7 mouse cellular contexts compared by ENCODE assay signal in genomic region chr10:7954627-7954988, GRCm38 (mm10). TPM values are rescaled to one million over a fixed set of nuclear protein-coding genes. Genes with fewer than 3 reads are reported as not detected.
DNase-seq lines count a peak whose midpoint lies in the region; ATAC-seq and TF ChIP-seq lines count a peak whose summit lies in the region.

No protein-coding gene starts in this region.

- 2% methylated on average over 5 of the region's 5 CpGs for WGBS in lung, embryonic 15.5 days
- whole genome bisulfite sequencing in hindbrain, embryonic 11.5 days: 3% methylated on average over 5 of the region's 5 CpGs
- 0% methylated on average over 5 of the region's 5 CpGs for WGBS in midbrain, embryonic 14.5 days

- H3K4me3 ChIP-seq in lung, embryonic 15.5 days: peak overlapping the region; percentile 91
- H3K4me3 ChIP-seq in cortical plate, adult 2 months (ENCODE audit: insufficient read depth, low read length): peak overlapping the region; percentile 87
- peak overlapping the region; percentile 99 for H3K4me3 ChIP-seq in hindbrain, embryonic 11.5 days (ENCODE audit: low read depth, low read length)
- peak overlapping the region; percentile 94 for H3K4me3 ChIP-seq in midbrain, embryonic 14.5 days (replicated peaks; ENCODE audit: low read depth, low read length)

- no peaks in the 10 kb centered on the region for H3K9me3 ChIP-seq in lung, embryonic 15.5 days
- H3K9me3 ChIP-seq in hindbrain, embryonic 11.5 days (ENCODE audit: control insufficient read depth, low read length): no peaks in the 10 kb centered on the region
- no peaks in the 10 kb centered on the region for H3K9me3 ChIP-seq in midbrain, embryonic 14.5 days (ENCODE audit: control insufficient read depth, low read length)

- ATAC-seq in lung, embryonic 15.5 days (ENCODE audit: borderline replicate concordance, extremely low read depth, low FRiP score, low TSS enrichment): no peak
- ATAC-seq in hindbrain, embryonic 11.5 days (ENCODE audit: low FRiP score): no peak
- no peak for ATAC-seq in midbrain, embryonic 14.5 days (ENCODE audit: low FRiP score, low TSS enrichment)

- peak overlapping the region; percentile 72 for H3K4me2 ChIP-seq in lung, embryonic 15.5 days
- H3K4me2 ChIP-seq in hindbrain, embryonic 11.5 days (replicated peaks; ENCODE audit: low read depth, low read length): peak overlapping the region; percentile 76
- H3K4me2 ChIP-seq in midbrain, embryonic 14.5 days (ENCODE audit: low read length): peak overlapping the region; percentile 85

- H3K4me1 ChIP-seq in lung, embryonic 15.5 days: peaks cover 23% of the 10 kb centered on the region
- H3K4me1 ChIP-seq in cortical plate, adult 2 months (ENCODE audit: control insufficient read depth, insufficient read depth, low read length): peaks cover 8% of the 10 kb centered on the region
- no peaks in the 10 kb centered on the region for H3K4me1 ChIP-seq in hindbrain, embryonic 11.5 days (replicated peaks; ENCODE audit: control insufficient read depth, insufficient read depth, low read length)
- H3K4me1 ChIP-seq in midbrain, embryonic 14.5 days (ENCODE audit: control insufficient read depth, insufficient read depth, low read length): peaks cover 12% of the 10 kb centered on the region

- no peak for DNase-seq in lung, postnatal 4 days
- peak; percentile 41 for DNase-seq in hindbrain, embryonic 11.5 days (ENCODE audit: low spot score)
- DNase-seq in midbrain, embryonic 14.5 days: peak; percentile 31
- no peak for DNase-seq in gastrocnemius, postnatal 10 days
- DNase-seq in thymus, postnatal 10 days (ENCODE audit: low spot score in 2 of 2): no peak

- H3K27me3 ChIP-seq in lung, embryonic 15.5 days: no peaks in the 10 kb centered on the region
- no peaks in the 10 kb centered on the region for H3K27me3 ChIP-seq in hindbrain, embryonic 11.5 days (ENCODE audit: control insufficient read depth, insufficient read depth, low read length)
- H3K27me3 ChIP-seq in midbrain, embryonic 14.5 days (ENCODE audit: control insufficient read depth, insufficient read depth, low read length): no peaks in the 10 kb centered on the region

- H3K9ac ChIP-seq in lung, embryonic 15.5 days: peak overlapping the region; percentile 98
- peak overlapping the region; percentile 98 for H3K9ac ChIP-seq in hindbrain, embryonic 11.5 days (ENCODE audit: low read depth, low read length)
- peak overlapping the region; percentile 97 for H3K9ac ChIP-seq in midbrain, embryonic 14.5 days (replicated peaks; ENCODE audit: low read length)

- no peak for TF ChIP-seq POLR2A in cortical plate, adult 2 months (IDR thresholded peaks at IDR 0.05; ENCODE audit: extremely low read depth, insufficient read depth, low read length)

- TF ChIP-seq CTCF in cortical plate, adult 2 months (IDR thresholded peaks at IDR 0.05; ENCODE audit: extremely low read depth, insufficient read depth, low read length): no peak

- peak overlapping the region; percentile 99; the same call in 1 of the 2 replicates for H3K27ac ChIP-seq in lung, embryonic 15.5 days
- H3K27ac ChIP-seq in cortical plate, adult 2 months (ENCODE audit: insufficient read depth, low read length): no peak overlapping the region
- no peak overlapping the region for H3K27ac ChIP-seq in hindbrain, embryonic 11.5 days (ENCODE audit: low read depth, low read length)
- H3K27ac ChIP-seq in midbrain, embryonic 14.5 days (replicated peaks; ENCODE audit: low read depth, low read length): no peak overlapping the region

- H3K36me3 ChIP-seq in lung, embryonic 15.5 days: no peaks in the 10 kb centered on the region
- no peaks in the 10 kb centered on the region for H3K36me3 ChIP-seq in hindbrain, embryonic 11.5 days (ENCODE audit: control insufficient read depth, insufficient read depth, low read length)
- no peaks in the 10 kb centered on the region for H3K36me3 ChIP-seq in midbrain, embryonic 14.5 days (ENCODE audit: control insufficient read depth, insufficient read depth, low read length)

RNA-seq across cellular contexts. Expression of gene Tab2, which starts 1.4 kb away (rescaled TPM):
- polyA plus RNA-seq in lung, embryonic 15.5 days (2015; fragmentation: Nextera tagmentation; extraction: Ambion mirVana): 18.1 and 18.5 TPM in 2 replicates
- polyA plus RNA-seq in cortical plate, adult 2 months (2012; rRNA removed): 36.1 and 36.8 TPM in 2 replicates
- polyA plus RNA-seq in hindbrain, embryonic 11.5 days (2014; fragmentation: Nextera tagmentation; extraction: Ambion mirVana): 25.9 and 29.6 TPM in 2 replicates
- 20.7 and 20.9 TPM in 2 replicates for polyA plus RNA-seq in midbrain, embryonic 14.5 days (2014; fragmentation: Nextera tagmentation; extraction: Ambion mirVana)
- 10 to 100 TPM; 56.4 to 64.1 TPM for total RNA-seq in gastrocnemius, postnatal 10 days (2021)

Comparison
In these comparisons a context has a peak if more than half of its experiments do, and no peak if none do; other contexts are left out.
1. DNase-seq: peak in hindbrain, embryonic 11.5 days (single experiment) and midbrain, embryonic 14.5 days (single experiment); none in lung, postnatal 4 days (0 of 2), gastrocnemius, postnatal 10 days (single experiment) and thymus, postnatal 10 days (0 of 2).
2. Peak in every context shown above with its lines, with median percentiles within 50 percentile points of each other: H3K4me2 ChIP-seq, H3K4me3 ChIP-seq and H3K9ac ChIP-seq.